Mouse (Mus musculus) stomach, embryonic 14.5 days (tissue): ENCODE measurements around the gene Cdk5rap1. TPM values are rescaled to one million over a fixed set of nuclear protein-coding genes. Genes with fewer than 3 reads are reported as not detected.
A peak's percentile ranks its signal among the peaks of the same experiment; 100 is the strongest.
"Not testable (repeated sequence)": the region's sequence is repeated elsewhere in the genome, so short reads cannot be mapped to it uniquely, and the experiment has no call there.

Experiments used
- ATAC-seq: fragments of 200-750 bp; cut with Nextera tagmentation; 2 replicates; pipeline ENCODE4 v1.8.0; 2017; ENCODE audit warnings: low read depth, moderate TSS enrichment; ENCODE audit not compliant: insufficient number of reproducible peaks, insufficient read depth, low FRiP score
- H3K27ac ChIP-seq: fragments of 300-500 bp; sonication (generic); 2 replicates; pipeline ENCODE4 v1.5.1; 2014; ENCODE audit warnings: mild to moderate bottlenecking, low read length, moderate library complexity, mixed read lengths
- H3K27me3 ChIP-seq: fragments of 300-500 bp; sonication (generic); 2 replicates; pipeline ENCODE4 v1.6.1; 2014; ENCODE audit warnings: low read length, control low read depth, mixed read lengths; ENCODE audit not compliant: control insufficient read depth, insufficient read depth
- H3K36me3 ChIP-seq: fragments of 300-500 bp; sonication (generic); 2 replicates; pipeline ENCODE4 v1.6.1; 2014; ENCODE audit warnings: mild to moderate bottlenecking, control low read depth, low read length, moderate library complexity, mixed read lengths; ENCODE audit not compliant: control insufficient read depth, insufficient read depth
- H3K4me1 ChIP-seq: fragments of 300-500 bp; sonication (generic); 2 replicates; pipeline ENCODE4 v1.6.1; 2014; ENCODE audit warnings: low read length, control low read depth, mixed read lengths; ENCODE audit not compliant: control insufficient read depth, insufficient read depth
- H3K4me2 ChIP-seq: fragments of 300-500 bp; sonication (generic); replicated peaks from 2 replicates; pipeline ENCODE4 v1.6.1; 2014; ENCODE audit warnings: low read depth, low read length, control low read depth
- H3K4me3 ChIP-seq: fragments of 300-500 bp; sonication (generic); 2 replicates; pipeline ENCODE4 v1.5.1; 2014; ENCODE audit warnings: low read depth, low read length, control low read depth
- H3K9ac ChIP-seq: fragments of 300-500 bp; sonication (generic); replicated peaks from 2 replicates; pipeline ENCODE4 v1.6.1; 2014; ENCODE audit warnings: low read depth, mild to moderate bottlenecking, control low read depth, low read length, moderate library complexity, mixed read lengths
- H3K9me3 ChIP-seq: fragments of 300-500 bp; sonication (generic); 2 replicates; pipeline ENCODE4 v1.6.1; 2016; ENCODE audit warnings: low read depth, low read length, control low read depth; ENCODE audit not compliant: control insufficient read depth
- WGBS: fragments of 180-500 bp; shearing (Covaris S2); extraction: QIAGEN DNeasy Blood & Tissue Kit; methylation state at CpG from one replicate; pipeline ENCODE4 v1.1.7; 2014; 5-methylcytosine and 5-hydroxymethylcytosine counted together
- polyA plus RNA-seq: library from polyadenylated mRNA; unstranded; fragments of >200 nt; fragmentation: Nextera tagmentation; extraction: Ambion mirVana; gene quantifications from 2 replicates; pipeline ENCODE4 v1.2.1, GENCODE M21; 2014

The Cdk5rap1 gene
- polyA plus RNA-seq, 1 experiment from 2014 or later = 15.8 TPM

DNA sequence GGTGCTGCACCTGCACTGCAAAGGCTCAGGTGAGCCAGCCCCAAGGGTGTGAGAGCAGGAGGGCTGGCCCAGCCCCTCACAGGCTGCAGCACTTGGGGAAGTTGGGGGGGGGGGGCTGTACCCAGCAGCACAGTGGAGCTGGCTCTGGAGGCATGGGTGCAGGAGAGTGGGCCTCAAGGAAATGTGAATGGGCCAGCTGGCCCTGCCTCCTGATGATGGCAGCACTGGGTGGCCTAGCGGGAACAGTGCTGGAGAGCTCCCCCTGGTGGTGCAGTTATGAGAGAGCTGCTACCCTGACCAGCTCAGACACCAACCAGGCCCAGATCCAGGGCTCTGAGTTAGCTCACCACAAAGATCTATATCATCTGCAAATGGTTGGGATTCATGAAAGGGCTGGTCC lies 72.3 kb downstream of the Cdk5rap1 start:
- 20% methylated on average over 1 of the region's 1 CpGs for WGBS
- Histone ChIP-seq H3K9me3 (no peaks in the 10 kb centered on the region), H3K4me3 (no peak overlapping the region), H3K4me1 (no peaks in the 10 kb centered on the region), H3K27ac (no peak overlapping the region), H3K9ac (no peak overlapping the region), H3K36me3 (no peaks in the 10 kb centered on the region), H3K4me2 (no peak overlapping the region), H3K27me3 (no peaks in the 10 kb centered on the region)
- ATAC-seq = peak; percentile 49; the same call in 1 of the 2 replicates

DNA sequence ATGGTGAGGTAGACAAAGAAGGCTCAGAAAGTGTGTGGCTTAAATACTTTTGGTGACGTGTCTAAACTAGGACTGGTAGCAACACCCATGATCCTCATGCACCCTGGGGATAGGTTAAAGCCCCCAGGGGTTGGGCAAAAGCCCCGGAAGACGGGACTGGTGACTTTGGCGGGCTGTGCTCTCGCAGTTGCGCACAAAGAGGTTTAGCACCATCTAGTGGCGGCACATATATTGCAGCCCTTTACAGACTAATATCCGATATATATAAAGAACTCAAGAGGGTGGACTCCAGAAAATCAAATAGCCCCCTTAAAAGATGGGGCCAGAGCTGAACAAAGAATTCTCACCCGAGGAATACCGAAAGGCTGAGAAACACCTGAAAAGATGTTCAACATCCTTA lies 78.1 kb downstream of the Cdk5rap1 start:
- H3K4me1 ChIP-seq, H3K4me2 ChIP-seq, H3K9me3 ChIP-seq, H3K36me3 ChIP-seq, H3K4me3 ChIP-seq, H3K27ac ChIP-seq, ATAC-seq, H3K27me3 ChIP-seq, H3K9ac ChIP-seq: not testable (repeated sequence)
- WGBS = 3% methylated on average over 10 of the region's 10 CpGs

DNA sequence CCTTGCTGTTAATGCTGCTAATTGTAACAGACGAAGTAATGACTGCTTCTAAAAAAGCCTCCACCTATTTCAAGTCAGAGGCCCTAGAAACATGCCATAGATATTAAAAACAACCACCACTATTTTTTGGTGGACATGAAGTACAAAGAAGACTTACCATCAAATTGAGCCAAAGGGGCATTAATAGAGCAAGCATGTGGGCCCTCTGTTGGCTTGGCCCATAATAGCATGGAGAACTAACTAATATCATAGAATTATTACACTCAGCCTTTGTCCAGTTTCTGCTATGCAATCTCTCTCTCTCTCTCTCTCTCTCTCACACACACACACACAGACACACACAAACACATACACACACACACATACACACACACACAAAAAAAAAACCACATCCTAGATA lies 80.0 kb downstream of the Cdk5rap1 start:
- WGBS = 72% methylated on average over 1 of the region's 1 CpGs
- Histone ChIP-seq H3K9ac (no peak overlapping the region), H3K27ac (no peak overlapping the region), H3K4me1 (no peaks in the 10 kb centered on the region), H3K4me2 (no peak overlapping the region), H3K27me3 (no peaks in the 10 kb centered on the region), H3K4me3 (no peak overlapping the region), H3K36me3 (no peaks in the 10 kb centered on the region), H3K9me3 (no peaks in the 10 kb centered on the region)
- no peak for ATAC-seq

DNA sequence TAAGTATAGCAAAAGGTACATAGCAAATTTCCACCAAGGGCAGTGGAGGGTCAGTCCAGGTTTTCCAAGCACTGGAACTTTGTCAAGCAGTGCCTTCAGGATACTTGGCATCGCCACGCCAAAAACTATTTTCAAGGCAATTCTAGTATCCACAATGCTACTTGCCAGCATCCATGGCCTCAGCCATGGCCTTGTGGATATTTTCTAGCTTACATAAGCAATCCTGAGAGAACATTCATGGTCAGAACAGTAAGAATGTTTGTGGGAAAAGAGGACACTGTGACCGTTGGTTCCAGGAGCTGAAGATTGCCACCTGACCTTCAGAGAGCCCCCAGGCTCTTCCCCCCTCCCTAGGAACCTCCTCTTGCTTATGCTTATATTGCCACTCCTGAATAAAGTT lies 80.9 kb downstream of the Cdk5rap1 start:
- not testable (repeated sequence) for H3K9me3 ChIP-seq, H3K36me3 ChIP-seq, H3K9ac ChIP-seq, H3K27ac ChIP-seq, ATAC-seq, H3K4me3 ChIP-seq, H3K4me2 ChIP-seq, H3K4me1 ChIP-seq, H3K27me3 ChIP-seq
- 71% methylated on average over 3 of the region's 3 CpGs for WGBS

Other genes starting within 250 kb of the Cdk5rap1 start
- gene Bpifa3, start 242.7 kb downstream of the Cdk5rap1 start, polyA plus RNA-seq = not detected in 2 replicates
- gene Bpifa1, start 230.1 kb downstream of the Cdk5rap1 start, polyA plus RNA-seq = not detected in 2 replicates
- gene Bpifa5, start 210.4 kb downstream of the Cdk5rap1 start, polyA plus RNA-seq = not detected in 2 replicates
- gene Bpifb1, start 182.2 kb downstream of the Cdk5rap1 start, polyA plus RNA-seq = 148 and 184 TPM in 2 replicates
- gene Bpifb5, start 149.3 kb downstream of the Cdk5rap1 start, polyA plus RNA-seq = 0.45 and 1.0 TPM in 2 replicates
- gene Bpifb9a, start 115.2 kb downstream of the Cdk5rap1 start, polyA plus RNA-seq = not detected in 2 replicates
- not detected in 2 replicates for gene Bpifb9b, start 65.8 kb downstream of the Cdk5rap1 start, polyA plus RNA-seq
- 2.4 and 3.1 TPM in 2 replicates for gene Snta1, start 35.1 kb upstream of the Cdk5rap1 start, polyA plus RNA-seq
- 43.6 and 45.3 TPM in 2 replicates for gene Cbfa2t2, start 63.5 kb upstream of the Cdk5rap1 start, polyA plus RNA-seq
- 0.77 and 0.91 TPM in 2 replicates for gene 1700003F12Rik, start 174.1 kb upstream of the Cdk5rap1 start, polyA plus RNA-seq
- gene Actl10, start 178.8 kb upstream of the Cdk5rap1 start, polyA plus RNA-seq = 0.17 TPM in 1 of 2 replicates, not detected in the other
- 3.2 and 4.1 TPM in 2 replicates for gene Necab3, start 185.9 kb upstream of the Cdk5rap1 start, polyA plus RNA-seq
- gene E2f1, start 196.9 kb upstream of the Cdk5rap1 start, polyA plus RNA-seq = 7.4 and 9.8 TPM in 2 replicates
- 29.3 and 29.5 TPM in 2 replicates for gene Pxmp4, start 230.7 kb upstream of the Cdk5rap1 start, polyA plus RNA-seq
- gene Zfp341, start 240.3 kb upstream of the Cdk5rap1 start, polyA plus RNA-seq = 0.80 and 1.0 TPM in 2 replicates
- gene 4930519P11Rik, start 240.4 kb upstream of the Cdk5rap1 start, polyA plus RNA-seq = not detected in 2 replicates